Mouse (Mus musculus) forebrain, embryonic 16.5 days (tissue): ENCODE results near the gene Rgl3. TPM values are rescaled to one million over a fixed set of nuclear protein-coding genes. Genes with fewer than 3 reads are reported as not detected.
A peak's percentile ranks its signal among the peaks of the same experiment; 100 is the strongest.

ENCODE experiments used
- ATAC-seq: fragments of 200-750 bp; cut with Nextera tagmentation; 2 replicates; pipeline ENCODE4 v1.8.0; 2017; ENCODE audit warnings: mild to moderate bottlenecking, moderate library complexity
- H3K27ac ChIP-seq: fragments of 300-500 bp; sonication (generic); 2 replicates; pipeline ENCODE4 v1.5.1; 2014; ENCODE audit warnings: low read length, control low read depth
- H3K27me3 ChIP-seq: fragments of 300-500 bp; sonication (generic); replicated peaks from 2 replicates; pipeline ENCODE4 v1.6.1; 2014; ENCODE audit warnings: low read length; ENCODE audit not compliant: control insufficient read depth, insufficient read depth
- H3K36me3 ChIP-seq: fragments of 300-500 bp; sonication (generic); 2 replicates; pipeline ENCODE4 v1.6.1; 2014; ENCODE audit not compliant: control insufficient read depth, insufficient read depth
- H3K4me1 ChIP-seq: fragments of 300-500 bp; sonication (generic); replicated peaks from 2 replicates; pipeline ENCODE4 v1.6.1; 2014; ENCODE audit warnings: low read length; ENCODE audit not compliant: control insufficient read depth, insufficient read depth
- H3K4me2 ChIP-seq: fragments of 300-500 bp; sonication (generic); 2 replicates; pipeline ENCODE4 v1.6.1; 2014; ENCODE audit warnings: mild to moderate bottlenecking, low read length, control low read depth
- H3K4me3 ChIP-seq: fragments of 300-500 bp; sonication (generic); replicated peaks from 2 replicates; pipeline ENCODE4 v1.5.1; 2014; ENCODE audit warnings: mild to moderate bottlenecking, low read length, control low read depth
- H3K9ac ChIP-seq: fragments of 300-500 bp; sonication (generic); replicated peaks from 2 replicates; pipeline ENCODE4 v1.6.1; 2014; ENCODE audit warnings: low read depth, low read length, control low read depth
- H3K9me3 ChIP-seq: fragments of 300-500 bp; sonication (generic); 2 replicates; pipeline ENCODE4 v1.6.1; 2016; ENCODE audit warnings: low read length; ENCODE audit not compliant: control insufficient read depth
- WGBS: fragments of 180-500 bp; shearing (Covaris S2); extraction: QIAGEN DNeasy Blood & Tissue Kit; methylation state at CpG from one replicate; pipeline ENCODE4 v1.1.7; 2014; 5-methylcytosine and 5-hydroxymethylcytosine counted together
- polyA plus RNA-seq: library from polyadenylated mRNA; unstranded; fragments of >200 nt; fragmentation: Nextera tagmentation; extraction: Ambion mirVana; gene quantifications from 2 replicates; pipeline ENCODE4 v1.2.1, GENCODE M21; 2015

Gene Rgl3
- polyA plus RNA-seq, 1 experiment from 2014 or later: 1.5 TPM

DNA sequence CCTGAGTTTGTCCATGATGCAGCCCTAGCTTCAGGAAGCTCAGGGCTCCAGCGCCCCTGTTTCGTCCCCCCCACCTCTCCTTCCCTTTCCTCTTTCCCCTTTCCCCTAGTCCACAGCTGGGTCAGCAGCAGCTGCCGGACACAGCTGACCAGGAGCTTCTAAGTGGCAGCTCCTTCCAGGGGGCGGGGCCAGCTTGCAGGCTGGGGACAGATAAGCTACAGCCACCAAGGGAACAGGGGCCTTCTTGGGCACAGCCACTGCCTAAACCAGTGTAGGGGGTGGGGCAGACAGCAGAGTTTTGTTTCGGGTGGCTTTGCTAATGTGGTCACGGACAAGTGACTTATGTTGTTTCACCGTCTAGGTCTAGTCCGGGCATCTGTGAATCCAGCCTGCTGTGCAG lies 25.8 kb downstream of the Rgl3 start, which contains the start of gene Epor:
TSS of gene Epor (minus strand) at position 90 of the 400 bp plus-strand sequence.
- Histone ChIP-seq H3K9me3 (no peaks in the 10 kb centered on the region), H3K27me3 (peaks cover 38% of the 10 kb centered on the region), H3K4me3 (peak within 1 kb of the TSS; percentile 44), H3K4me1 (peaks cover 16% of the 10 kb centered on the region), H3K4me2 (peak within 1 kb of the TSS; percentile 76), H3K36me3 (no peaks in the 10 kb centered on the region), H3K27ac (no peak within 1 kb of the TSS), H3K9ac (peak within 1 kb of the TSS; percentile 47)
- 29% methylated on average over 8 of the region's 8 CpGs for WGBS
- ATAC-seq: no peak

DNA sequence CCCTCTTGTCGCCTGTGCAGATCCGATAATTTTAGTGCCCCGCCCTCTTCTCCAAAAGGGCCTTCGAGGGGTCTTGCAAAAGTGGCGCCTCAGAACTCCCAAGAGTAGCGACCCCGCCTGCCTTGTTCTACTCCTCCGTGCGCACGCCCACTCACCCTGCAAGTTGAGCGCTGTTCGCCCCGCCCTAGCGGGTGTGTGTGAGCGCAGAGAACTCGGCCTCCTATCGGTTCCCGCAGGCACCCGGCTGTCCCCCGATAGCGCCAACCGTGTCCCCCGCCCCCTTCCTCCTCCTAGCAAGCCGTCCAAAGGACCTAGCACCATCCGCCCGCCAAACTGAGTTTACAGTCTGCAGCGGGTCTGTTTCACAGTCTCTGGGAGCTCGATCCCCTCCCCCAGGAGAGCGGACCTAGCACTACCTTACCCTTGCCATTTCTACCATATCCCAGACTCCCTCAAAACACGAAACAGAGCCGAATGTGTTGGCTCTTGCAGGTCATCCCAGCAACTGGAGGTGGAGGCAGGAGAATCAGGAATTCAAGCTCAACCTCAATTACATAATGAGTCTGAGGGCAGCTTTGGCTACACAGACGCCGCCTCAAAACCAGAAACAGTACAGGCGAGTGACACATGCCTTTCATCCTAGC lies 26.7 kb downstream of the Rgl3 start:
- H3K4me2 ChIP-seq: peak overlapping the region; percentile 76
- H3K27ac ChIP-seq: no peak overlapping the region
- 3% methylated on average over 34 of the region's 34 CpGs for WGBS
- peak overlapping the region; percentile 44 for H3K4me3 ChIP-seq
- peak overlapping the region; percentile 47 for H3K9ac ChIP-seq
- H3K9me3 ChIP-seq: no peaks in the 10 kb centered on the region
- peak; percentile 79 for ATAC-seq
- peaks cover 38% of the 10 kb centered on the region for H3K27me3 ChIP-seq
- peaks cover 16% of the 10 kb centered on the region for H3K4me1 ChIP-seq
- H3K36me3 ChIP-seq: no peaks in the 10 kb centered on the region

DNA sequence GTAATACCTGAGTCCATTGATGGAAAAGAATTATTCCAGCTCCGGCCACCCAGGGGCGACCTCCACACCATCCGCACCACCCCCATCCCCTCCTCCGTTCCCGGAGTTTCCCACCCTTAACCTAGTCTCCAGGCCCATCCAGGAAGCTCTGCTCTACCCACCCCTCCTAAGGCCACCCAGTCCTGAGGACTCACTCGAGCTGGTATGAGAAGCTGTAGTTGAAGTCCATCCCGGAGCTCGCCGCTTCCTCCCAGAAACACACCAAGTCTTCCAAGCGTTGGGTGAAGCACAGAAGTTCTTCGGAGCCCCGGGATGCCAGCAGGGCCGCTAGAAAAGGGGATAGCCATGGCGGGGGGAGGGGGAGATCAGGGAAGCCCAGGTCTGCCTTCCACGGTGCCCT lies 27.2 kb downstream of the Rgl3 start:
- Histone ChIP-seq H3K36me3 (no peaks in the 10 kb centered on the region), H3K9ac (peak overlapping the region; percentile 47), H3K9me3 (no peaks in the 10 kb centered on the region), H3K27ac (no peak overlapping the region), H3K27me3 (peaks cover 38% of the 10 kb centered on the region), H3K4me1 (peaks cover 16% of the 10 kb centered on the region), H3K4me2 (peak overlapping the region; percentile 76), H3K4me3 (peak overlapping the region; percentile 44)
- peak; percentile 51 for ATAC-seq
- under 1% methylated on average over 15 of the region's 15 CpGs for WGBS

DNA sequence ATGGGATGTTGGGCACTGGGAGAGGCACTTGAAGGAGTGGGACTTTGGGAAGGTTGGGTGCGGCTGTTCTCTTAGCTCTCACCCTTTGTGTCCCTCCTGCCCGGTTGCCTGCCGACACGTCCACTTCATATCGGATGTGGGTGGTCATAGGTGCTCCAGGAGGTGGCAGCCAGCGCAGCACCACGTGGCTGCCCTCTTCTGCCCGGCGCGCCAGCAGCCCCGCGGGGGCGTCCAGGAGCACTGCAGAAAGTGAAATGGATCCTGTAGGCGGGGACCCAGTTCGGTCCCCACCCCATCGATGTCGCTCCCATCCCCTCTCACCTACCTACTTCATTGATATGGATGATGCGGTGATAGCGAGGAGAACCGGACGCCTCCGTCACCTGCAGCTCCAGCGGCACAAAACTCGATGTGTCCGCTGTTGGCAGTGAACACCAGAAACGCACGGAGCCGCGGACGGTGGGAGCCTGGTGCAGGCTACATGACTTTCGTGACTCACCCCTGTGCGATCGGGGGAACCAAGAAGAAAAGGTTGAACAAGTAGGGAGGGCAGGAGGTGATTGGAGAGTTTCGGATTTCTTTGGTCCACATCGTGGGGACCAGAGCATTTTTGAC lies 27.8 kb downstream of the Rgl3 start:
- Histone ChIP-seq H3K27ac (no peak overlapping the region), H3K36me3 (no peaks in the 10 kb centered on the region), H3K9me3 (no peaks in the 10 kb centered on the region), H3K4me2 (peak overlapping the region; percentile 76), H3K9ac (no peak overlapping the region), H3K4me3 (peak overlapping the region; percentile 44), H3K4me1 (peaks cover 19% of the 10 kb centered on the region), H3K27me3 (peaks cover 38% of the 10 kb centered on the region)
- 1% methylated on average over 35 of the region's 35 CpGs for WGBS
- ATAC-seq: no peak

DNA sequence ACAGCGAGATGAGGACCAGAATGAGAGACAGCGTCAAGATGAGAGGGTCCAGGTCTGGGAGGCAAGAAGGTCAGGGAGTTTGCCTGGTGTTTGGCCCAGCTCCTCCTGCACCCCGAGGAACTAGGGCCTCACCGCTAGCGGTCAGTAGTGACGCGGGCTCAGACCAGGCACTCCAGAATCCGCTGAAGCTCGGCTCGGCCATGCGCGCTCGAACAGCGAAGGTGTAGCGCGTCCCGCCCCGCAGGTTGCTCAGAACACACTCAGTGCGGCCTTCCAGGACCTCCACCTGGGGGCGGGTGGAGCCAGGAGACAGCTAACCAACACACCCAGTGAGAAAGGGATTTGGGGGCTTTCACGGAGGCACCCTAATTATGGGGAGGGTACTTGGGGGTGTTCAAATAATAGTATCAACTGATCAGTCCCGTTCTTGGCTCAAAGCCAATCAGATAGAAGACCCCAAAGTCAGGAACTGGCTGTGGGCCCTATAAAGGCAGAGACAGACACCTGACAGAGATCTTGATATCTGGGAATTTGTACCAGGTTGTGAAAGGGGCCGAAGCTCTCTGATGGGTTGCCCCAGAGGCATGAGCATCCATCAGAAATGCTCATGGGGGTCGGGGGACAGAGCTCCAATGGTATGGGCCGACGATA lies 28.6 kb downstream of the Rgl3 start:
- H3K9me3 ChIP-seq: no peaks in the 10 kb centered on the region
- H3K27ac ChIP-seq: no peak overlapping the region
- WGBS: 11% methylated on average over 26 of the region's 26 CpGs
- H3K9ac ChIP-seq: no peak overlapping the region
- H3K36me3 ChIP-seq: no peaks in the 10 kb centered on the region
- H3K27me3 ChIP-seq: peaks cover 38% of the 10 kb centered on the region
- peaks cover 22% of the 10 kb centered on the region for H3K4me1 ChIP-seq
- no peak for ATAC-seq
- no peak overlapping the region for H3K4me3 ChIP-seq
- H3K4me2 ChIP-seq: no peak overlapping the region

DNA sequence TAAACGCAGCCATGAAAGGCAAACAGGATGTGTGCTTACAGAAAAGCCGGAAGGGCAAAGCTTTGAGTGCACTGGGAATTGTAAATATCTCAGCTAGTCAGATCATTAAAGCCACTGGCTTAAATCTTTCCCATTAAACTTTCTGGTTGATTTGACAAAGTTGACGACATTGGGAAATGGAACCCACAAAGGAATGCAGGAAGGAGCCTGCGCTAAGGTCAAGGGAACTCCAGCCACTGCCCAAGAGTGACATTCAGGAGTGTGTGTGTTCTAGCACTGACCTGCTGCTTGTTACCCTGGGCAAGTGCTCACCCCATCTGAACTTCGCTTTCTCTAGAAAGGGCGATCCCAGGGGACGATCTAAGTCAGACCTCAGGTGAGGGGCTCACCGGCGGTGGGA lies 29.1 kb downstream of the Rgl3 start:
- Histone ChIP-seq H3K4me1 (peaks cover 24% of the 10 kb centered on the region), H3K27ac (no peak overlapping the region), H3K4me2 (no peak overlapping the region), H3K4me3 (no peak overlapping the region), H3K27me3 (peaks cover 38% of the 10 kb centered on the region), H3K9ac (no peak overlapping the region), H3K9me3 (no peaks in the 10 kb centered on the region), H3K36me3 (no peaks in the 10 kb centered on the region)
- no peak for ATAC-seq
- 49% methylated on average over 9 of the region's 9 CpGs for WGBS

DNA sequence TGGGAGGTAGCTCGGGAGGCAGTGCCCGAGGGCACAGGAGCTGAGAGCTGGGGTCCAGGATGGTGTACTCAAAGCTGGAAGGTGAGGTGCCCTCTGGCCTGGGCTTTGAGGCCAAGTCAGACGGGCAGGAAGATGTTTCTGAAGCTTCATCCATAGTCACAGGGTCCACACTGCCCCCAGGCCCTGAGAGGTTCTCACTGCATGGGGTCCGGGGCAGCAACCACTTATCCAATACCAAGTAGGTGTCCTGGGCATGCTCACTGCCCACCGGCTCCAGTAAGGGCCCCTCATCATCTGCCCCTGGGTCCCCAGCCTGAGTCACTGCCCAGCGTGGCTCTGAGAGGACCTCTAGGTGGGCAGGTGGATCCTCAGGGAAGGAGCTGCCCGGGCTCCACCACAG lies 30.0 kb downstream of the Rgl3 start:
- H3K4me2 ChIP-seq: no peak overlapping the region
- H3K36me3 ChIP-seq: no peaks in the 10 kb centered on the region
- no peak overlapping the region for H3K27ac ChIP-seq
- H3K4me3 ChIP-seq: no peak overlapping the region
- no peak overlapping the region for H3K9ac ChIP-seq
- no peaks in the 10 kb centered on the region for H3K9me3 ChIP-seq
- peaks cover 29% of the 10 kb centered on the region for H3K4me1 ChIP-seq
- H3K27me3 ChIP-seq: peaks cover 38% of the 10 kb centered on the region
- WGBS: 90% methylated on average over 7 of the region's 7 CpGs
- ATAC-seq: no peak

DNA sequence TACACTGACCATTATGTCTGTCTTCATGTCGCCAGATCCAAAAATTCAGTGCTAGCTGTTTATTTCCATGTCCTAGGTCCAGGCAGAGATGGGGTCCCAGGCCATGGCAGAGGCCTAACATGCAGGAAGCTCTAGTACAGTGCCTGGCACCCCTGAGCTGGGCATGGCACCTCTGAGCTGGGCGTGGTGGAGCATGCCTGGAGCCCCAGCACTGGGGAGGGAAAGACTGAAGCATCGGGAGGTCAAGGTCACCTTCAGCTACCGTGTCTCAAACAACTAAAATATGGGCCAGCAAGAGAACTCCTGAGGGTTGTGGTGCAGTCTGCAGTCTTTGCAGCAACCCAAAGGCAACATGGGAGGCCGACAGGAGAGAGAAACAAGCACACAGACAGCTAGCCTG lies 30.9 kb downstream of the Rgl3 start:
- H3K4me2 ChIP-seq: no peak overlapping the region
- no peaks in the 10 kb centered on the region for H3K9me3 ChIP-seq
- H3K4me3 ChIP-seq: no peak overlapping the region
- WGBS: 89% methylated on average over 5 of the region's 5 CpGs
- no peaks in the 10 kb centered on the region for H3K36me3 ChIP-seq
- ATAC-seq: no peak
- no peak overlapping the region for H3K27ac ChIP-seq
- peaks cover 37% of the 10 kb centered on the region for H3K4me1 ChIP-seq
- H3K27me3 ChIP-seq: peaks cover 37% of the 10 kb centered on the region
- no peak overlapping the region for H3K9ac ChIP-seq

DNA sequence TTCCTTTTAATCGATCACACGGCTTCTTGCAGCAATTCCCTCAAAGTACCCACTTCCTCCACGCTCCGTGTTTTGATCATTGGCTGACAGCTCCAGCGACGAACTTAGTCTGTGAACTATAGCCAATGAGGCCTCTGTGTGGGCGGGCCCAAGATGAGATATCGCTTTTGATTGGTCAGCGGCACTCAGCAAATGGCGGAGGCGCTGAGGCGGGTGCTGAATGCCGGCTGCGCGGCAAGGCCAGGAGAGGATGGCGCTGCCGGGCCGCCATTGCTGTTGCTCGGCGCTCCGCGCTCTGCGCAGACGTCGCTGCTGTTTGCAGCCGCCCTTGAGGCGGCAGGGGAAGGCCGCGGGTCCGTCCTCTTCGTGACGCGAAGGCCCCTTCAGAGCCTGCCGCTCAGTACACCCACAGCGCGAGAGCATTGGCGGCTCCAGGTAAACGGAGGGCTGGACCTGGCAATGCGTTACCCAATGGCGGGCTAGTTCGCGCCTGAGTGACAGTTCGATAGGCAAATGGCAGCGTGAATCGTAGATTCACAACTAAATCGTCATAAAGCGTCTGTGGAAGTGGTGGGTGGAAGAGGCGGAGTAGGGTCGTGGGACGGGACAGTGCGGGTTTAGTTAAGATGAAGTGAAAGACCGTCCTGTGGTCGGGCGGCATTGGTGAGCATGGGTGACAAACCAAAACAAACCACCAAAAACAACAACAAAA lies 33.5 kb downstream of the Rgl3 start, which contains the start of gene Swsap1:
TSS of gene Swsap1 (plus strand) at position 186 of the 712 bp plus-strand sequence.
- peaks cover 13% of the 10 kb centered on the region for H3K27me3 ChIP-seq
- peak within 1 kb of the TSS; percentile 75 for H3K4me2 ChIP-seq
- peak within 1 kb of the TSS; percentile 97 for H3K27ac ChIP-seq
- peak within 1 kb of the TSS; percentile 78 for H3K4me3 ChIP-seq
- no peaks in the 10 kb centered on the region for H3K36me3 ChIP-seq
- whole genome bisulfite sequencing: under 1% methylated on average over 54 of the region's 54 CpGs
- H3K9ac ChIP-seq: peak within 1 kb of the TSS; percentile 90
- peak; percentile 98 for ATAC-seq
- H3K4me1 ChIP-seq: peaks cover 25% of the 10 kb centered on the region
- H3K9me3 ChIP-seq: no peaks in the 10 kb centered on the region
